Comparison of ENCODE assay signal across 20 mouse cellular contexts in the genomic region with DNA sequence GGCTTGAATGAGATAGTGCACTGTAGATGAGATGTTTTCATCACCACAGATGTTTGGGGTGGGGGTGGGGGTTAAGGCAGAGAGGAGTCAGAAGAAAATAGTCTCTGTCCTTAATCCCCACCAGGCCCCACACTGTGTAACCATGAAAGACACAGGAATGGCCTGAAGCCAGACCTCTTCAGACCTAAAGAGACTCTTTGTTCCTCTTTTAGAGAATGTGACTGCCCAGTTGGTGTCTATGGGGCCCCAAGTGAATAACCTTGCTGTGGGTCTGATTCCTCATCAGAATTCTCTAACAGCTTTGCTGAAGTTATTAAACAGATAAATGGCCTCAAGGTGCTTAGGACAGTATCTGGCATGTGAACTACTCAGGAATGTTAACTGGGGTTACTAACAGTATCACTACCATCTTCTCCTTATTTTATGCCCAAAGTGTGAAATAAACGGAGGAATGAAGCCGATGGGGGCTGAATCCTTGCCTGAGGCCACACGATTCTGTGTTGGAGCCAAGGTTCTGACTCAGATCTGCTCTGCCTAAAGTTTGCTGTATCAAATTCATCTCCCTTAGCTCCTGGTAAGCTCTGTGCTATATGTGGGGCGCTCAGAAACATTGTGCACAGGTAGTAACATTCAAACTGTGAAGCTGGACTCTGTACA. TPM values are rescaled to one million over a fixed set of nuclear protein-coding genes. Genes with fewer than 3 reads are reported as not detected.
DNase-seq lines count a peak whose midpoint lies in the region; ATAC-seq and TF ChIP-seq lines count a peak whose summit lies in the region.
"Had no signal": no experiment of that assay in that cellular context is flagged by ENCODE, and none has a peak within 500 bp of the region (broad histone marks: within the 10 kb centered on the region; RNA-seq: fewer than 3 reads in every experiment).

No protein-coding gene starts in this region.

- no peak overlapping the region for H3K9ac ChIP-seq in forebrain, postnatal 0 days
- H3K9ac ChIP-seq in forebrain, embryonic 14.5 days (ENCODE audit: low read length), result no peak overlapping the region
- H3K9ac ChIP-seq in midbrain, embryonic 16.5 days (ENCODE audit: low read depth, low read length), result no peak overlapping the region
- no peak overlapping the region for H3K9ac ChIP-seq in midbrain, embryonic 14.5 days (replicated peaks; ENCODE audit: low read length)
- no peak overlapping the region for H3K9ac ChIP-seq in kidney, embryonic 15.5 days
- H3K9ac ChIP-seq: embryonic facial prominence, embryonic 15.5 days; heart, embryonic 12.5 days; intestine, embryonic 15.5 days; liver, embryonic 14.5 days; lung, embryonic 15.5 days; neural tube, embryonic 12.5 days had no signal

- TF ChIP-seq CTCF in forebrain, postnatal 0 days (IDR thresholded peaks at IDR 0.05; ENCODE audit: low read depth), result no peak

- no peaks in the 10 kb centered on the region for H3K27me3 ChIP-seq in forebrain, postnatal 0 days (ENCODE audit: insufficient read depth, low read length)
- H3K27me3 ChIP-seq in forebrain, embryonic 14.5 days (replicated peaks; ENCODE audit: control insufficient read depth, insufficient read depth, low read length), result no peaks in the 10 kb centered on the region
- no peaks in the 10 kb centered on the region for H3K27me3 ChIP-seq in midbrain, embryonic 16.5 days (ENCODE audit: control insufficient read depth, insufficient read depth, low read depth, low read length)
- H3K27me3 ChIP-seq in midbrain, embryonic 14.5 days (ENCODE audit: control insufficient read depth, insufficient read depth, low read length), result no peaks in the 10 kb centered on the region
- no peaks in the 10 kb centered on the region for H3K27me3 ChIP-seq in kidney, embryonic 15.5 days
- H3K27me3 ChIP-seq: embryonic facial prominence, embryonic 15.5 days; heart, embryonic 12.5 days; intestine, embryonic 15.5 days; lung, embryonic 15.5 days; neural tube, embryonic 12.5 days had no signal

- no peak overlapping the region for H3K27ac ChIP-seq in forebrain, postnatal 0 days (ENCODE audit: low read depth, low read length)
- no peak overlapping the region for H3K27ac ChIP-seq in forebrain, embryonic 14.5 days (ENCODE audit: low read depth, low read length)
- H3K27ac ChIP-seq in midbrain, embryonic 16.5 days (ENCODE audit: low read length), result no peak overlapping the region
- no peak overlapping the region for H3K27ac ChIP-seq in midbrain, embryonic 14.5 days (replicated peaks; ENCODE audit: low read depth, low read length)
- no peak overlapping the region for H3K27ac ChIP-seq in kidney, embryonic 15.5 days
- H3K27ac ChIP-seq: embryonic facial prominence, embryonic 15.5 days; intestine, embryonic 15.5 days; liver, embryonic 14.5 days; lung, embryonic 15.5 days; macrophage; neural tube, embryonic 12.5 days had no signal

- H3K36me3 ChIP-seq in forebrain, postnatal 0 days (ENCODE audit: insufficient read depth), result no peaks in the 10 kb centered on the region
- no peaks in the 10 kb centered on the region for H3K36me3 ChIP-seq in forebrain, embryonic 14.5 days (ENCODE audit: control insufficient read depth, insufficient read depth, low read length)
- H3K36me3 ChIP-seq in midbrain, embryonic 16.5 days (ENCODE audit: control insufficient read depth, insufficient read depth, low read length), result no peaks in the 10 kb centered on the region
- H3K36me3 ChIP-seq in midbrain, embryonic 14.5 days (ENCODE audit: control insufficient read depth, insufficient read depth, low read length), result no peaks in the 10 kb centered on the region
- H3K36me3 ChIP-seq in kidney, embryonic 15.5 days, result no peaks in the 10 kb centered on the region
- H3K36me3 ChIP-seq: embryonic facial prominence, embryonic 15.5 days; heart, embryonic 12.5 days; intestine, embryonic 15.5 days; lung, embryonic 15.5 days; neural tube, embryonic 12.5 days had no signal

- no peaks in the 10 kb centered on the region for H3K4me1 ChIP-seq in forebrain, postnatal 0 days (ENCODE audit: insufficient read depth)
- no peaks in the 10 kb centered on the region for H3K4me1 ChIP-seq in forebrain, embryonic 14.5 days (ENCODE audit: control insufficient read depth, insufficient read depth, low read length)
- H3K4me1 ChIP-seq in midbrain, embryonic 16.5 days (ENCODE audit: control insufficient read depth, insufficient read depth, low read length), result peaks cover 13% of the 10 kb centered on the region
- H3K4me1 ChIP-seq in midbrain, embryonic 14.5 days (ENCODE audit: control insufficient read depth, insufficient read depth, low read length), result 0 out of 2 replicates have a peak, but pooled peaks cover 4% of the 10 kb centered on the region
- H3K4me1 ChIP-seq in kidney, embryonic 15.5 days, result peaks cover 23% of the 10 kb centered on the region
- H3K4me1 ChIP-seq: neural tube, embryonic 12.5 days had no signal

- WGBS in forebrain, postnatal 0 days, result 79% methylated on average over 4 of the region's 4 CpGs
- 76% methylated on average over 4 of the region's 4 CpGs for WGBS in forebrain, embryonic 14.5 days
- WGBS in midbrain, embryonic 16.5 days, result 70% methylated on average over 4 of the region's 4 CpGs
- WGBS in midbrain, embryonic 14.5 days, result 81% methylated on average over 4 of the region's 4 CpGs
- 82% methylated on average over 4 of the region's 4 CpGs for WGBS in kidney, embryonic 15.5 days

- no peak overlapping the region for H3K4me2 ChIP-seq in forebrain, postnatal 0 days (ENCODE audit: low read depth)
- no peak overlapping the region for H3K4me2 ChIP-seq in forebrain, embryonic 14.5 days (ENCODE audit: low read length)
- H3K4me2 ChIP-seq in midbrain, embryonic 16.5 days (ENCODE audit: low read length), result no peak overlapping the region
- no peak overlapping the region for H3K4me2 ChIP-seq in midbrain, embryonic 14.5 days (ENCODE audit: low read length)
- H3K4me2 ChIP-seq in kidney, embryonic 15.5 days, result no peak overlapping the region
- H3K4me2 ChIP-seq: embryonic facial prominence, embryonic 15.5 days; heart, embryonic 12.5 days; intestine, embryonic 15.5 days; lung, embryonic 15.5 days; neural tube, embryonic 12.5 days had no signal

- peak; percentile 53 for ATAC-seq in forebrain, postnatal 0 days
- ATAC-seq in forebrain, embryonic 14.5 days, result no peak
- 0 out of 2 replicates have a peak, but pooled peaks have one; percentile 25 for ATAC-seq in midbrain, embryonic 16.5 days
- no peak for ATAC-seq in midbrain, embryonic 14.5 days (ENCODE audit: low FRiP score, low TSS enrichment)
- peak; percentile 65 for ATAC-seq in megakaryocyte progenitor cell, adult 5-6 weeks (replicated peaks; ENCODE audit: poor library complexity)
- ATAC-seq in kidney, embryonic 15.5 days (replicated peaks; ENCODE audit: low FRiP score), result no peak
- ATAC-seq: activated CD4-positive, CD25-positive, alpha-beta regulatory T cell, adult 4 months; intestine, embryonic 15.5 days had no signal

- no peak overlapping the region for H3K4me3 ChIP-seq in forebrain, postnatal 0 days (ENCODE audit: low read depth, low read length)
- H3K4me3 ChIP-seq in forebrain, embryonic 14.5 days (ENCODE audit: low read depth, low read length), result no peak overlapping the region
- H3K4me3 ChIP-seq in midbrain, embryonic 16.5 days (ENCODE audit: low read depth, low read length), result no peak overlapping the region
- H3K4me3 ChIP-seq in midbrain, embryonic 14.5 days (replicated peaks; ENCODE audit: low read depth, low read length), result no peak overlapping the region
- no peak overlapping the region for H3K4me3 ChIP-seq in kidney, embryonic 15.5 days (replicated peaks)
- H3K4me3 ChIP-seq: embryonic facial prominence, embryonic 15.5 days; heart, embryonic 12.5 days; intestine, embryonic 15.5 days; lung, embryonic 15.5 days; neural tube, embryonic 12.5 days had no signal

- no peak for DNase-seq in forebrain, postnatal 0 days
- no peak for DNase-seq in forebrain, embryonic 14.5 days (ENCODE audit: low spot score)
- DNase-seq in midbrain, embryonic 14.5 days, result no peak
- peak; percentile 87 for DNase-seq in NIH3T3 (ENCODE audit: low read depth)
- DNase-seq in gastrocnemius, postnatal 4 days (ENCODE audit: low spot score in 2 of 2), result no peak
- DNase-seq: adrenal gland, postnatal 10 days; cerebellum, postnatal 14 days; kidney, postnatal 4 days; thymus, adult 2 months had no signal

- no peaks in the 10 kb centered on the region for H3K9me3 ChIP-seq in forebrain, postnatal 0 days (ENCODE audit: low read length)
- H3K9me3 ChIP-seq in forebrain, embryonic 14.5 days (replicated peaks; ENCODE audit: control insufficient read depth, low read length), result no peaks in the 10 kb centered on the region
- H3K9me3 ChIP-seq in midbrain, embryonic 16.5 days (replicated peaks; ENCODE audit: control insufficient read depth, low read length, poor library complexity, severe bottlenecking), result no peaks in the 10 kb centered on the region
- H3K9me3 ChIP-seq in midbrain, embryonic 14.5 days (ENCODE audit: control insufficient read depth, low read length), result no peaks in the 10 kb centered on the region
- H3K9me3 ChIP-seq in kidney, embryonic 15.5 days (replicated peaks), result no peaks in the 10 kb centered on the region
- H3K9me3 ChIP-seq: embryonic facial prominence, embryonic 15.5 days; heart, embryonic 12.5 days; intestine, embryonic 15.5 days; lung, embryonic 15.5 days; neural tube, embryonic 12.5 days had no signal

RNA-seq across cellular contexts. Expression of a gene that starts 53.3 kb away (rescaled TPM):
- 166 and 195 TPM in 2 replicates for total RNA-seq in forebrain, postnatal 0 days (2014; rRNA removed)
- 205 and 209 TPM in 2 replicates for polyA plus RNA-seq in forebrain, postnatal 0 days (2015; fragmentation: Nextera tagmentation; extraction: Ambion mirVana)
- polyA plus RNA-seq in forebrain, embryonic 14.5 days (2014; fragmentation: Nextera tagmentation; extraction: Ambion mirVana), result 259 and 279 TPM in 2 replicates
- 208 TPM in 2 replicates for polyA plus RNA-seq in midbrain, embryonic 16.5 days (2015; fragmentation: Nextera tagmentation; extraction: Ambion mirVana)
- polyA plus RNA-seq in midbrain, embryonic 14.5 days (2014; fragmentation: Nextera tagmentation; extraction: Ambion mirVana), result 247 and 254 TPM in 2 replicates
- total RNA-seq in megakaryocyte progenitor cell, adult 5-6 weeks (2015), result 194 and 216 TPM in 2 replicates
- 271 and 283 TPM in 2 replicates for total RNA-seq in megakaryocyte progenitor cell, adult 5-6 weeks (2017)
- 100 to 1,000 TPM; 303 to 348 TPM for total RNA-seq in gastrocnemius, postnatal 4 days (2021)
- polyA plus RNA-seq in kidney, embryonic 15.5 days (2015; fragmentation: Nextera tagmentation; extraction: Ambion mirVana), result 213 and 221 TPM in 2 replicates

Comparison
In these comparisons a context has a peak if more than half of its experiments do, and no peak if none do; other contexts are left out.
1. ATAC-seq: peak in forebrain, postnatal 0 days (single experiment), midbrain, embryonic 16.5 days (single experiment) and megakaryocyte progenitor cell, adult 5-6 weeks (single experiment); none in forebrain, embryonic 14.5 days (single experiment), midbrain, embryonic 14.5 days (single experiment) and kidney, embryonic 15.5 days (single experiment).